Mouse (Mus musculus): ENCODE data around the gene Prpf40b.

GRCm38 (mm10) chr15:99296213-99296612 is 1.3 kb downstream of the Prpf40b start:
- TF ChIP-seq CTCF (IDR thresholded peaks at IDR 0.05) (no peak), EP300 (IDR thresholded peaks at IDR 0.05) (no peak)
